Mouse (Mus musculus): ENCODE data around the gene Nr1h4. TPM values are rescaled to one million over a fixed set of nuclear protein-coding genes. Genes with fewer than 3 reads are reported as not detected.

The Nr1h4 gene
- polyA plus RNA-seq, 1 experiment from 2014 or later = 0.07 TPM

GRCm38 (mm10) chr10:89489459-89489858 is 43.9 kb downstream of the Nr1h4 start:
- H3K9me3 ChIP-seq (replicated peaks) = no peaks in the 10 kb centered on the region
- H3K27me3 ChIP-seq (ENCODE audit: low read depth, poor library complexity, severe bottlenecking) = peaks cover 59% of the 10 kb centered on the region
- 89% methylated on average over 4 of the region's 4 CpGs for WGBS
- H3K36me3 ChIP-seq = no peaks in the 10 kb centered on the region
- H3K4me1 ChIP-seq = peaks cover 27% of the 10 kb centered on the region
- no peak overlapping the region for H3K27ac ChIP-seq (replicated peaks)
- no peak for DNase-seq (ENCODE audit: low spot score)
- H3K4me3 ChIP-seq = no peak overlapping the region

GRCm38 (mm10) chr10:89486995-89487742 is 46.2 kb downstream of the Nr1h4 start:
- peaks cover 40% of the 10 kb centered on the region for H3K27me3 ChIP-seq (ENCODE audit: low read depth, poor library complexity, severe bottlenecking)
- H3K27ac ChIP-seq (replicated peaks) = peak overlapping the region; percentile 57; the same call in 1 of the 2 replicates
- H3K4me3 ChIP-seq = no peak overlapping the region
- no peaks in the 10 kb centered on the region for H3K9me3 ChIP-seq (replicated peaks)
- DNase-seq (ENCODE audit: low spot score) = no peak
- no peaks in the 10 kb centered on the region for H3K36me3 ChIP-seq
- WGBS = 42% methylated on average over 4 of the region's 4 CpGs
- H3K4me1 ChIP-seq = peaks cover 33% of the 10 kb centered on the region

GRCm38 (mm10) chr10:89484907-89485306 is 48.5 kb downstream of the Nr1h4 start:
- Histone ChIP-seq H3K27ac (replicated peaks) (no peak overlapping the region), H3K9me3 (replicated peaks) (no peaks in the 10 kb centered on the region), H3K4me3 (no peak overlapping the region), H3K27me3 (ENCODE audit: low read depth, poor library complexity, severe bottlenecking) (peaks cover 31% of the 10 kb centered on the region), H3K36me3 (no peaks in the 10 kb centered on the region), H3K4me1 (peaks cover 34% of the 10 kb centered on the region)
- no peak for DNase-seq (ENCODE audit: low spot score)

- Histone ChIP-seq H3K27me3 (ENCODE audit: low read depth, poor library complexity, severe bottlenecking) (peaks cover 24% of the 10 kb centered on the region), H3K36me3 (no peaks in the 10 kb centered on the region), H3K4me1 (peaks cover 34% of the 10 kb centered on the region), H3K27ac (replicated peaks) (no peak overlapping the region), H3K9me3 (replicated peaks) (no peaks in the 10 kb centered on the region), H3K4me3 (no peak overlapping the region)
- DNase-seq (ENCODE audit: low spot score) = no peak
- 90% methylated on average over 18 of the region's 18 CpGs for WGBS
These were observed 49.4 kb downstream of the Nr1h4 start for GRCm38 (mm10) chr10:89483812-89484602.

- Histone ChIP-seq H3K4me3 (no peak overlapping the region), H3K27me3 (ENCODE audit: low read depth, poor library complexity, severe bottlenecking) (peaks cover 24% of the 10 kb centered on the region), H3K9me3 (replicated peaks) (no peaks in the 10 kb centered on the region), H3K27ac (replicated peaks) (peak overlapping the region; percentile 57), H3K4me1 (peaks cover 34% of the 10 kb centered on the region), H3K36me3 (no peaks in the 10 kb centered on the region)
- DNase-seq (ENCODE audit: low spot score) = no peak
- 90% methylated on average over 14 of the region's 14 CpGs for WGBS
These were observed 50.3 kb downstream of the Nr1h4 start for GRCm38 (mm10) chr10:89483113-89483512.

GRCm38 (mm10) chr10:89482142-89482681 is 51.2 kb downstream of the Nr1h4 start:
- Histone ChIP-seq H3K9me3 (replicated peaks) (no peaks in the 10 kb centered on the region), H3K4me3 (no peak overlapping the region), H3K27me3 (ENCODE audit: low read depth, poor library complexity, severe bottlenecking) (peaks cover 18% of the 10 kb centered on the region; the same call in 1 of the 2 replicates), H3K4me1 (peaks cover 27% of the 10 kb centered on the region), H3K27ac (replicated peaks) (peak overlapping the region; percentile 74), H3K36me3 (no peaks in the 10 kb centered on the region)
- 41% methylated on average over 10 of the region's 10 CpGs for WGBS
- peak; percentile 48 for DNase-seq (ENCODE audit: low spot score)

- H3K9me3 ChIP-seq (replicated peaks) = no peaks in the 10 kb centered on the region
- H3K4me1 ChIP-seq = peaks cover 22% of the 10 kb centered on the region
- H3K36me3 ChIP-seq = no peaks in the 10 kb centered on the region
- no peak overlapping the region for H3K4me3 ChIP-seq
- 26% methylated on average over 7 of the region's 7 CpGs for WGBS
- peaks cover 18% of the 10 kb centered on the region; the same call in 1 of the 2 replicates for H3K27me3 ChIP-seq (ENCODE audit: low read depth, poor library complexity, severe bottlenecking)
- DNase-seq (ENCODE audit: low spot score) = peak; percentile 29
- peak overlapping the region; percentile 74 for H3K27ac ChIP-seq (replicated peaks)
These were observed 51.7 kb downstream of the Nr1h4 start for GRCm38 (mm10) chr10:89481638-89482037.

- 0 out of 2 replicates have a peak, but pooled peaks cover 4% of the 10 kb centered on the region for H3K27me3 ChIP-seq (ENCODE audit: low read depth, poor library complexity, severe bottlenecking)
- 89% methylated on average over 8 of the region's 8 CpGs for WGBS
- H3K27ac ChIP-seq (replicated peaks) = no peak overlapping the region
- no peak for DNase-seq (ENCODE audit: low spot score)
- H3K36me3 ChIP-seq = no peaks in the 10 kb centered on the region
- H3K4me1 ChIP-seq = peaks cover 21% of the 10 kb centered on the region
- no peak overlapping the region for H3K4me3 ChIP-seq
- no peaks in the 10 kb centered on the region for H3K9me3 ChIP-seq (replicated peaks)
These were observed 54.6 kb downstream of the Nr1h4 start for GRCm38 (mm10) chr10:89478766-89479165.

GRCm38 (mm10) chr10:89470596-89471353 is 62.6 kb downstream of the Nr1h4 start:
- H3K9me3 ChIP-seq (replicated peaks) = peaks cover 9% of the 10 kb centered on the region; the same call in 1 of the 2 replicates
- peak; percentile 21 for DNase-seq (ENCODE audit: low spot score)
- H3K4me3 ChIP-seq = no peak overlapping the region
- WGBS = 36% methylated on average over 7 of the region's 7 CpGs
- peaks cover 13% of the 10 kb centered on the region for H3K4me1 ChIP-seq
- peak overlapping the region; percentile 57; the same call in 1 of the 2 replicates for H3K27ac ChIP-seq (replicated peaks)
- no peaks in the 10 kb centered on the region for H3K27me3 ChIP-seq (ENCODE audit: low read depth, poor library complexity, severe bottlenecking)
- no peaks in the 10 kb centered on the region for H3K36me3 ChIP-seq

- Histone ChIP-seq H3K4me1 (0 out of 2 replicates have a peak, but pooled peaks cover 4% of the 10 kb centered on the region), H3K9me3 (replicated peaks) (peaks cover 1% of the 10 kb centered on the region; the same call in 1 of the 2 replicates), H3K27me3 (ENCODE audit: low read depth, poor library complexity, severe bottlenecking) (no peaks in the 10 kb centered on the region), H3K27ac (replicated peaks) (no peak overlapping the region), H3K36me3 (no peaks in the 10 kb centered on the region), H3K4me3 (no peak overlapping the region)
- no peak for DNase-seq (ENCODE audit: low spot score)
- WGBS = 90% methylated on average over 4 of the region's 4 CpGs
These were observed 68.5 kb downstream of the Nr1h4 start for GRCm38 (mm10) chr10:89464760-89465405.

- Histone ChIP-seq H3K27me3 (ENCODE audit: low read depth, poor library complexity, severe bottlenecking) (no peaks in the 10 kb centered on the region), H3K36me3 (no peaks in the 10 kb centered on the region), H3K27ac (replicated peaks) (0 out of 2 replicates have a peak overlapping the region, but pooled peaks have one; percentile 33), H3K4me1 (0 out of 2 replicates have a peak, but pooled peaks cover 4% of the 10 kb centered on the region), H3K9me3 (replicated peaks) (no peaks in the 10 kb centered on the region), H3K4me3 (no peak overlapping the region)
- 83% methylated on average over 11 of the region's 11 CpGs for WGBS
- DNase-seq (ENCODE audit: low spot score) = no peak
These were observed 70.5 kb downstream of the Nr1h4 start for GRCm38 (mm10) chr10:89462890-89463289.

Data from midbrain, embryonic 10.5 days (tissue).